Mouse (Mus musculus) kidney, postnatal 0 days (tissue): ENCODE data around the gene Diras2. TPM values are rescaled to one million over a fixed set of nuclear protein-coding genes. Genes with fewer than 3 reads are reported as not detected.
A peak's percentile ranks its signal among the peaks of the same experiment; 100 is the strongest.

Experiments
- ATAC-seq: fragments of 200-750 bp; cut with Nextera tagmentation; replicated peaks from 2 replicates; pipeline ENCODE4 v1.8.0; 2017; ENCODE audit warnings: low read depth, moderate number of reproducible peaks, moderate TSS enrichment, moderate library complexity; ENCODE audit not compliant: low FRiP score
- DNase-seq: peaks from one replicate; pipeline ENCODE4 v3.0.0-alpha.2; 2016; ENCODE audit warnings: low spot score
- H3K27ac ChIP-seq: fragments of 300-500 bp; sonication (generic); 2 replicates; pipeline ENCODE4 v1.5.1; 2014; ENCODE audit warnings: mild to moderate bottlenecking
- H3K27me3 ChIP-seq: fragments of 300-500 bp; sonication (generic); 2 replicates; pipeline ENCODE4 v1.6.1; 2014; ENCODE audit warnings: low read length, mixed read lengths; ENCODE audit not compliant: insufficient read depth
- H3K36me3 ChIP-seq: fragments of 300-500 bp; sonication (generic); 2 replicates; pipeline ENCODE4 v1.6.1; 2014; ENCODE audit warnings: low read length, mixed read lengths; ENCODE audit not compliant: insufficient read depth
- H3K4me1 ChIP-seq: fragments of 300-500 bp; sonication (generic); replicated peaks from 2 replicates; pipeline ENCODE4 v1.6.1; 2014; ENCODE audit warnings: antibody characterized with exemption, low read length, mixed read lengths; ENCODE audit not compliant: insufficient read depth
- H3K4me2 ChIP-seq: fragments of 300-500 bp; sonication (generic); 2 replicates; pipeline ENCODE4 v1.6.1; 2014; ENCODE audit warnings: mild to moderate bottlenecking, low read length, moderate library complexity, mixed read lengths
- H3K4me3 ChIP-seq: fragments of 300-500 bp; sonication (generic); replicated peaks from 2 replicates; pipeline ENCODE4 v1.5.1; 2014; ENCODE audit warnings: low read depth, low read length
- H3K9ac ChIP-seq: fragments of 300-500 bp; sonication (generic); 2 replicates; pipeline ENCODE4 v1.6.1; 2014; ENCODE audit warnings: low read depth, low read length
- H3K9me3 ChIP-seq: fragments of 300-500 bp; sonication (generic); replicated peaks from 2 replicates; pipeline ENCODE4 v1.6.1; 2016; ENCODE audit warnings: low read length, inconsistent platforms, mixed read lengths
- CTCF ChIP-seq: IDR thresholded peaks from 2 replicates; pipeline ENCODE4 v1.5.1; 2016; ENCODE audit warnings: antibody characterized with exemption, low read depth, mild to moderate bottlenecking, moderate library complexity
- WGBS: fragments of 180-500 bp; shearing (Covaris S2); extraction: QIAGEN DNeasy Blood & Tissue Kit; methylation state at CpG from one replicate; pipeline ENCODE4 v1.1.7; 2014; 5-methylcytosine and 5-hydroxymethylcytosine counted together
- polyA plus RNA-seq: library from polyadenylated mRNA; unstranded; fragments of >200 nt; fragmentation: Nextera tagmentation; extraction: Ambion mirVana; gene quantifications from 2 replicates; pipeline ENCODE4 v1.2.1, GENCODE M21; 2015

Gene Diras2
- polyA plus RNA-seq, 1 experiment from 2014 or later, result 0.04 TPM

GRCm38 (mm10) chr13:52541385-52542035, 10.4 kb upstream of the Diras2 start:
- Histone ChIP-seq H3K9me3 (no peaks in the 10 kb centered on the region), H3K4me2 (no peak overlapping the region), H3K4me1 (no peaks in the 10 kb centered on the region), H3K9ac (no peak overlapping the region), H3K36me3 (no peaks in the 10 kb centered on the region), H3K27me3 (no peaks in the 10 kb centered on the region), H3K4me3 (no peak overlapping the region), H3K27ac (no peak overlapping the region)
- WGBS, result 76% methylated on average over 5 of the region's 5 CpGs
- ATAC-seq (no peak), DNase-seq (no peak)
- TF ChIP-seq CTCF, result no peak

DNA sequence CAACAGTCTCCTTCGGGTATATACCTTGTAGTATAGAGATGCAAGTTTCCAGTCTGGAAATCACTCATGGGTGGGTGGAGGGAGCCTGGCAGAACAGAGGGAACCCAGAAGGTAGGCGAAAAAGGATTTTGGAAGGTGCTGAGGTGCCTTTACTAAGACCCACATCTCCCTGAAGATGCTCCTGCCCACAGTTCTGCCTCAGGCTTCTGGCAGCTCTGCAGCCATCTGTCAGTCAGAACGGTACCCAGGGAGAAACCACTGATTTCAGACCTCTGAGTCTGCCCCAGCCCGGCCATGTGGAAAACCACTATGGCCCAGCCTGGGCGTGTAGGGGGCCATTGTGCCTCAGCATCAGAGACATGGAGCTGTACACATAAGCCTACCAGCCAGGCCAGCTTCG, 8.4 kb upstream of the Diras2 start:
- Histone ChIP-seq H3K9me3 (no peaks in the 10 kb centered on the region), H3K27me3 (no peaks in the 10 kb centered on the region), H3K4me2 (no peak overlapping the region), H3K4me3 (no peak overlapping the region), H3K27ac (no peak overlapping the region), H3K4me1 (no peaks in the 10 kb centered on the region), H3K36me3 (no peaks in the 10 kb centered on the region), H3K9ac (no peak overlapping the region)
- no peak for TF ChIP-seq CTCF
- 85% methylated on average over 6 of the region's 6 CpGs for WGBS
- DNase-seq (no peak), ATAC-seq (no peak)

DNA sequence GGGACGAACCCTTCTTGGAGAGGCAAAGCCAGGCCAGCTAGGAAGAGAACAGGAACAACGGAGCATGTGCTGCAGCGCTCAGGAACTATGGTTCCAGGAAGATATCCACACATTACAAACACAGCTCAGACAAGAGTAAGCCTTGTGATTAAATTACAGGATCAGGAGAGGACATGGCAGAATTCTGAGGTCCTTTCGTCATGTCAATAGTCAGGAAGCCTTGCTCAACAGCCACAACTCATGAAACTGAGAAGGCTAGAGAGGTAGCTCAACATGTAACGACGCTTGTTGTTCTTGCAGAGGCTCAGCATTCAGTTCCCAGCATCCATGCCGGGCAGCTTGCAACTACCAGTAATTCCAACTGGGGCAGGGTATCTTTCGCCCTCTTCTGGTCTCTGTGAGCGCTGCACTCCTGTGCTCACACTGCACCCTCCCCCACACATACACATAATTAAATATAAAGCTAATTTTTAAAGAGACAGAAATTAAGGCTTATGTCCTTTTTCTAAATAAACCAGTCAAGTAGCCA, 7.6 kb upstream of the Diras2 start:
- Histone ChIP-seq H3K27ac (no peak overlapping the region), H3K4me3 (no peak overlapping the region), H3K9me3 (no peaks in the 10 kb centered on the region), H3K9ac (no peak overlapping the region), H3K4me1 (no peaks in the 10 kb centered on the region), H3K4me2 (no peak overlapping the region), H3K27me3 (no peaks in the 10 kb centered on the region), H3K36me3 (no peaks in the 10 kb centered on the region)
- no peak for DNase-seq
- 89% methylated on average over 9 of the region's 9 CpGs for WGBS
- no peak for ATAC-seq
- TF ChIP-seq CTCF, result peak; percentile 2; the same call in 1 of the 2 replicates

DNA sequence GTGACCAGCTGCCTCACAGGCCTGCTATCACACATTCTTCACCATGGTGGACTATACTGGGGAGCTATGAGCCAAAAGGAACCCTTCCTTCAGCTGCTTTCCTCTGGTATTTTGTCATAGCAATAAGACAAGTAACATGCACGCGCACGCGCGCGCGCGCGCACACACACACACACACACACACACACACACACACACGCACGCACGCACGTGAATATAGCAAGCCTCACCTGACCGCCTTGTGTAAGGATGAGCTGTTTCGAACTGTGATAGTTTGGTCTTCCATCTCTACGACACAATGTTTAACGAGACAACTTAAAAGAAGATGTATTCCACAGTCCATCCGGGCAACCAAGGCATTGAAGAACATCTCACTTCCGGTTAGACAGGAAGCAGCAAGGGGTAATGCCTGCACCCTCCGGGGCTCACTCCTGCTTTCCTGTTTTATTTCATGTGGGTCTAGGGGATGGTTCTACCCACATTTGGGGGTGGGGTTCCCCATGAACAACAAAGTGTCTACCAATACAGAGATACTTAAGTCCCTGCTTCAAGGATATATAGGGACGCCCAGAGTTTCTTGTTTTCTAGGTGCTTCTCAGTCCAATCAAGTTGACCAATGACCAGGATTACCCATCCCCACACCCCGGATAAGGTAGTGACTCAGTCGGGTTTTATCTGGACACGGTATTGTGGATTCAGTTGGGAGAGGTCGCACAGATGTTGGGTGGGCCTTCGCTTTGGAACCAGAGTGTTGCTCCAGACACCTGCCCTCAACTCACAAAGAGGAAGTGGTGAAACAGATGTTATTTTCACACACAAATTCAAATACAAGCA, 6.9 kb upstream of the Diras2 start:
- WGBS, result 93% methylated on average over 26 of the region's 26 CpGs
- no peaks in the 10 kb centered on the region for H3K36me3 ChIP-seq
- no peak overlapping the region for H3K27ac ChIP-seq
- no peaks in the 10 kb centered on the region for H3K9me3 ChIP-seq
- H3K9ac ChIP-seq, result no peak overlapping the region
- TF ChIP-seq CTCF, result no peak
- ATAC-seq (no peak), DNase-seq (no peak)
- no peak overlapping the region for H3K4me3 ChIP-seq
- no peak overlapping the region for H3K4me2 ChIP-seq
- H3K27me3 ChIP-seq, result no peaks in the 10 kb centered on the region
- no peaks in the 10 kb centered on the region for H3K4me1 ChIP-seq

DNA sequence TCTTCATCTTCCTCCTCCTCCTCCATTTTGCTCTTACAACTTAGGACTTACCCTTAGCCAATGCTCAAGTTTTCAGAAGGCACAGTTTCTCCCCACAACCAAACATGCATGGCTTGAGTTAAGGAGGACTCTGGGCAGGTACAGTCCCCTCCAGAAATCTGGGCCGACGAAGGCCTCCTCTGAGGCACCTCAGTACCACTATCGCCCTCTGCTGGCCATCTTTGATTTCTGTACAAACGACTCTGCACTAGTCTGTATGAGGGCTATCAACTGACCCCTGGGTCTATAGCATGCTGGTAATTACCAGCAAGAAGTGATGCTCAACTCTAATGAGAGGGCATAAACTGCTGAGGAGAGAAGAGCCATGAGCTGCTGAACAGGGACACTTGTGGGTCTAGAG, 4.5 kb upstream of the Diras2 start:
- H3K4me3 ChIP-seq, result no peak overlapping the region
- H3K4me1 ChIP-seq, result 0 out of 2 replicates have a peak, but pooled peaks cover under 1% of the 10 kb centered on the region
- WGBS, result 4% methylated on average over 4 of the region's 4 CpGs
- H3K9me3 ChIP-seq, result no peaks in the 10 kb centered on the region
- DNase-seq (peak; percentile 74), ATAC-seq (no peak)
- H3K9ac ChIP-seq, result no peak overlapping the region
- peak; percentile 85 for TF ChIP-seq CTCF
- no peak overlapping the region for H3K4me2 ChIP-seq
- H3K36me3 ChIP-seq, result no peaks in the 10 kb centered on the region
- no peak overlapping the region for H3K27ac ChIP-seq
- H3K27me3 ChIP-seq, result no peaks in the 10 kb centered on the region

- Histone ChIP-seq H3K9ac (no peak overlapping the region), H3K4me2 (no peak overlapping the region), H3K27me3 (peaks cover 4% of the 10 kb centered on the region; the same call in 1 of the 2 replicates), H3K4me1 (0 out of 2 replicates have a peak, but pooled peaks cover 6% of the 10 kb centered on the region), H3K27ac (no peak overlapping the region), H3K36me3 (no peaks in the 10 kb centered on the region), H3K9me3 (no peaks in the 10 kb centered on the region), H3K4me3 (no peak overlapping the region)
- ATAC-seq, result no peak
- WGBS, result 80% methylated on average over 5 of the region's 5 CpGs
- DNase-seq, result no peak
- TF ChIP-seq CTCF, result no peak
Observed at GRCm38 (mm10) chr13:52533644-52534043, 2.6 kb upstream of the Diras2 start.
